Mouse (Mus musculus) right cerebral cortex, postnatal 14 days (tissue): ENCODE measurements around the gene Gata2.
"Not testable (repeated sequence)": the region's sequence is repeated elsewhere in the genome, so short reads cannot be mapped to it uniquely, and the experiment has no call there.

ENCODE experiments used
- DNase-seq: peaks from one replicate; pipeline ENCODE4 v3.0.0; 2022

Gata2 gene

GRCm38 (mm10) chr6:88193433-88194052, at the start of gene Gata2:
Gene Gata2 (plus strand): TSS chr6:88193891.
- no peak for DNase-seq

- DNase-seq, result no peak
Measured at GRCm38 (mm10) chr6:88145793-88146192, 47.9 kb upstream of the Gata2 start.

- DNase-seq, result no peak
Measured at GRCm38 (mm10) chr6:88146576-88146975, 47.1 kb upstream of the Gata2 start.

GRCm38 (mm10) chr6:88147411-88148003, 46.2 kb upstream of the Gata2 start:
- peak; percentile 34 for DNase-seq

- no peak for DNase-seq
Measured at GRCm38 (mm10) chr6:88151335-88151734, 42.4 kb upstream of the Gata2 start.

GRCm38 (mm10) chr6:88152127-88152705, 41.5 kb upstream of the Gata2 start:
- no peak for DNase-seq

- no peak for DNase-seq
Measured at GRCm38 (mm10) chr6:88152979-88153378, 40.7 kb upstream of the Gata2 start.

GRCm38 (mm10) chr6:88155614-88156013, 38.1 kb upstream of the Gata2 start:
- not testable (repeated sequence) for DNase-seq

- no peak for DNase-seq
Measured at GRCm38 (mm10) chr6:88158790-88159189, 34.9 kb upstream of the Gata2 start.

GRCm38 (mm10) chr6:88166054-88166453, 27.6 kb upstream of the Gata2 start:
- no peak for DNase-seq

- no peak for DNase-seq
Measured at GRCm38 (mm10) chr6:88174191-88174590, 19.5 kb upstream of the Gata2 start.

GRCm38 (mm10) chr6:88174676-88175075, 19.0 kb upstream of the Gata2 start:
- no peak for DNase-seq

GRCm38 (mm10) chr6:88184671-88185070, 9.0 kb upstream of the Gata2 start:
- no peak for DNase-seq

- DNase-seq, result peak; percentile 31
Measured at GRCm38 (mm10) chr6:88188148-88188547, 5.5 kb upstream of the Gata2 start.

GRCm38 (mm10) chr6:88189312-88190042, 4.2 kb upstream of the Gata2 start:
- peak; percentile 68 for DNase-seq

- no peak for DNase-seq
Measured at GRCm38 (mm10) chr6:88190043-88190309, 3.7 kb upstream of the Gata2 start.

GRCm38 (mm10) chr6:88190310-88191023, 3.2 kb upstream of the Gata2 start:
- no peak for DNase-seq

- no peak for DNase-seq
Measured at GRCm38 (mm10) chr6:88191024-88191365, 2.7 kb upstream of the Gata2 start.

- DNase-seq, result no peak
Measured at GRCm38 (mm10) chr6:88191411-88192070, 2.1 kb upstream of the Gata2 start.

- DNase-seq, result no peak
Measured at GRCm38 (mm10) chr6:88192756-88193155, 935 bp upstream of the Gata2 start.

GRCm38 (mm10) chr6:88194053-88194977, 624 bp downstream of the Gata2 start:
- DNase-seq, result no peak

- no peak for DNase-seq
Measured at GRCm38 (mm10) chr6:88194978-88195325, 1.3 kb downstream of the Gata2 start.
